Mouse (Mus musculus): Measurements from ENCODE around the gene Brat1.

GRCm38 (mm10) chr5:140749062-140749875 is 44.5 kb downstream of the Brat1 start:
- TF ChIP-seq TAL1 (IDR thresholded peaks at IDR 0.05; ENCODE audit: low read length): no peak
- TF ChIP-seq GATA1 (IDR thresholded peaks at IDR 0.05; ENCODE audit: low read length): no peak
